Mouse (Mus musculus) erythroblast, embryonic 14.5 days (primary cell): ENCODE results near the gene Etfa.

Source experiments
- GATA1 ChIP-seq: IDR thresholded peaks from 2 replicates; pipeline ENCODE4 v1.6.1; 2012; ENCODE audit warnings: low read length, inconsistent platforms, mixed read lengths
- TAL1 ChIP-seq: IDR thresholded peaks from 3 replicates; pipeline ENCODE4 v1.6.1; 2012; ENCODE audit warnings: low read length, inconsistent platforms, mixed read lengths

- TF ChIP-seq GATA1 (no peak), TAL1 (no peak)
Observed at GRCm38 (mm10) chr9:55449108-55449507, 62.9 kb downstream of the Etfa start.
